Mouse (Mus musculus): ENCODE measurements around the gene Igsf21. TPM values are rescaled to one million over a fixed set of nuclear protein-coding genes. Genes with fewer than 3 reads are reported as not detected.

The Igsf21 gene
- polyA plus RNA-seq, 1 experiment from 2014 or later = 1.00 TPM

- Histone ChIP-seq H3K4me1 (peaks cover 25% of the 10 kb centered on the region), H3K4me3 (no peak overlapping the region), H3K27me3 (peaks cover 76% of the 10 kb centered on the region), H3K4me2 (no peak overlapping the region), H3K36me3 (no peaks in the 10 kb centered on the region), H3K27ac (no peak overlapping the region), H3K9ac (no peak overlapping the region), H3K9me3 (no peaks in the 10 kb centered on the region)
- 5% methylated on average over 22 of the region's 22 CpGs for WGBS
- ATAC-seq (ENCODE audit: insufficient number of reproducible peaks, insufficient read depth, low FRiP score, low TSS enrichment, low read depth) = no peak
Measured at GRCm38 (mm10) chr4:140249011-140249744, 2.6 kb upstream of the Igsf21 start.

DNA sequence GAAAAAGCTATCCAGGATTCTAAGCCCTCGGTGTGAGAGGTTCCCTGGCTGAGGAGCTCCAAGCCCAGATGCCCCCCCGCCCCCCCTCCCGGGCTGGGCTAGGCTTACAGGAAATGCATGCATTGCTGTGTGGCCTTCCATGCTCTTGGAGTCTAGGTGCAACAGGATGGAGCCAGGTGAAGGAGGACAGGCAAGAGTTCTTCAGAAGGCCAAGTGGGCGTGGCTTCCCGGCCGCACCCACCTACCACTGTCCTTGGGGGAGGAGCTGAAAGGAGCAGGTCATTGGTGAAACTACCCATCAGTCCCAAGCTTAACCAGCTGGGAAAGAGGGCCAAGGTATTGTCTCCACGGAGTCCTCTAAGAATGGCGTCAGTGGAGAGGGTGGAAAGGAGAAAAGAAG is 1.8 kb upstream of the Igsf21 start:
- no peak overlapping the region for H3K4me3 ChIP-seq

GRCm38 (mm10) chr4:140247006-140248003 is 721 bp upstream of the Igsf21 start:
- H3K4me1 ChIP-seq = peaks cover 28% of the 10 kb centered on the region
- WGBS = 10% methylated on average over 28 of the region's 28 CpGs
- H3K36me3 ChIP-seq = no peaks in the 10 kb centered on the region
- H3K27me3 ChIP-seq = peaks cover 95% of the 10 kb centered on the region
- no peak overlapping the region for H3K27ac ChIP-seq
- no peaks in the 10 kb centered on the region for H3K9me3 ChIP-seq
- no peak for ATAC-seq (ENCODE audit: insufficient number of reproducible peaks, insufficient read depth, low FRiP score, low TSS enrichment, low read depth)
- peak overlapping the region; percentile 37 for H3K4me3 ChIP-seq
- peak overlapping the region; percentile 64 for H3K4me2 ChIP-seq
- no peak overlapping the region for H3K9ac ChIP-seq

More for the DNA sequence above, 1.8 kb upstream of the Igsf21 start:
- Histone ChIP-seq H3K27me3 (peaks cover 84% of the 10 kb centered on the region), H3K36me3 (no peaks in the 10 kb centered on the region), H3K27ac (no peak overlapping the region), H3K9me3 (no peaks in the 10 kb centered on the region), H3K9ac (no peak overlapping the region), H3K4me1 (peaks cover 28% of the 10 kb centered on the region), H3K4me2 (no peak overlapping the region)
- WGBS = 2% methylated on average over 8 of the region's 8 CpGs
- no peak for ATAC-seq (ENCODE audit: insufficient number of reproducible peaks, insufficient read depth, low FRiP score, low TSS enrichment, low read depth)

- Histone ChIP-seq H3K4me2 (peak overlapping the region; percentile 64), H3K9me3 (no peaks in the 10 kb centered on the region), H3K36me3 (no peaks in the 10 kb centered on the region), H3K27ac (no peak overlapping the region), H3K4me3 (peak overlapping the region; percentile 37), H3K4me1 (peaks cover 28% of the 10 kb centered on the region), H3K9ac (no peak overlapping the region), H3K27me3 (peaks cover 94% of the 10 kb centered on the region)
- ATAC-seq (ENCODE audit: insufficient number of reproducible peaks, insufficient read depth, low FRiP score, low TSS enrichment, low read depth) = no peak
- 5% methylated on average over 23 of the region's 23 CpGs for WGBS
Measured at GRCm38 (mm10) chr4:140245286-140246179, 1.1 kb downstream of the Igsf21 start.

- WGBS = 3% methylated on average over 10 of the region's 10 CpGs
Measured at GRCm38 (mm10) chr4:140244835-140245234, 1.7 kb downstream of the Igsf21 start.

DNA sequence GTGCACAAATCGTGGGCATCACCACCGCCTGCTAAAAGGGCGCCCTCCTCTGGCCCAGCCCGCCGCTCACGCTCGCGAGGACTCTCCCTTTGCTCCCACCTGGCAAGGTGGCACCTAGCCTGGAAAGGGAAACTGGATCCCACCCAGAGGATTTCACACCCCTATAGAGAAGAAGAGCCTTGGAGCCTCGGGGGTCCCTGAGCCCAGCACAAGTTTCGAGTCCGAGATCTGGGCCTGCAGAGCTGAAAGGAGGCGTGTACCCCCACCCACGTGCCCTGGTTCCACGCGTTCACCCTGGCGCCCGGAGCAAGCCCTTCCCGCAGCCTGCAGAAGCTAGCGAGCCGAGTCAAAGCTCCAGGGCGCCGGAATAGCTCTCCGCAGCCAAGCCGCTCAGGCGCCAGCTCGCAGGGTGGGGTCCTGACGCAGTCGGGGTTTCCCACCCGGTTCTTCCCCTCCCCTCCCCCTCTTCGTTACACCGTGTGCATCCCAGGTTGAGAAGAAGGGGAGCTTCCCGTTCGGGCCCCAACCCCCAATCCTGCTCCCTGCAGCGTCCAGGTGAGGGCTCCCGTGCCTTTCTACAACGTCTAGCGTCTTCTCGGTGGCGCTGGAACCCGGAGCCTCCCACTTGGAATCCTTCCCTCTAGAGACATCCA is 2.3 kb downstream of the Igsf21 start:
- H3K36me3 ChIP-seq = no peaks in the 10 kb centered on the region
- ATAC-seq (ENCODE audit: insufficient number of reproducible peaks, insufficient read depth, low FRiP score, low TSS enrichment, low read depth) = no peak
- no peaks in the 10 kb centered on the region for H3K9me3 ChIP-seq
- peaks cover 82% of the 10 kb centered on the region for H3K27me3 ChIP-seq
- 2% methylated on average over 38 of the region's 40 CpGs for WGBS
- H3K27ac ChIP-seq = no peak overlapping the region
- no peak overlapping the region for H3K9ac ChIP-seq
- H3K4me3 ChIP-seq = no peak overlapping the region
- H3K4me2 ChIP-seq = peak overlapping the region; percentile 24; the same call in 1 of the 2 replicates
- H3K4me1 ChIP-seq = peaks cover 27% of the 10 kb centered on the region

More at GRCm38 (mm10) chr4:140244835-140245234, 1.7 kb downstream of the Igsf21 start:
- H3K27me3 ChIP-seq = peaks cover 87% of the 10 kb centered on the region
- no peak overlapping the region for H3K9ac ChIP-seq
- H3K4me2 ChIP-seq = no peak overlapping the region
- ATAC-seq (ENCODE audit: insufficient number of reproducible peaks, insufficient read depth, low FRiP score, low TSS enrichment, low read depth) = no peak
- no peak overlapping the region for H3K4me3 ChIP-seq
- H3K9me3 ChIP-seq = no peaks in the 10 kb centered on the region
- peaks cover 28% of the 10 kb centered on the region for H3K4me1 ChIP-seq
- H3K36me3 ChIP-seq = no peaks in the 10 kb centered on the region
- H3K27ac ChIP-seq = no peak overlapping the region

- peaks cover 71% of the 10 kb centered on the region for H3K27me3 ChIP-seq
- WGBS = 15% methylated on average over 16 of the region's 16 CpGs
- H3K4me1 ChIP-seq = peaks cover 25% of the 10 kb centered on the region
- ATAC-seq (ENCODE audit: insufficient number of reproducible peaks, insufficient read depth, low FRiP score, low TSS enrichment, low read depth) = no peak
- H3K9me3 ChIP-seq = no peaks in the 10 kb centered on the region
- H3K4me3 ChIP-seq = no peak overlapping the region
- H3K4me2 ChIP-seq = no peak overlapping the region
- no peak overlapping the region for H3K27ac ChIP-seq
- H3K9ac ChIP-seq = no peak overlapping the region
- H3K36me3 ChIP-seq = no peaks in the 10 kb centered on the region
Measured at GRCm38 (mm10) chr4:140243231-140243630, 3.4 kb downstream of the Igsf21 start.

GRCm38 (mm10) chr4:140242291-140242690 is 4.3 kb downstream of the Igsf21 start:
- Histone ChIP-seq H3K27ac (no peak overlapping the region), H3K4me2 (no peak overlapping the region), H3K27me3 (peaks cover 70% of the 10 kb centered on the region), H3K9me3 (no peaks in the 10 kb centered on the region), H3K4me3 (no peak overlapping the region), H3K9ac (no peak overlapping the region), H3K4me1 (peaks cover 25% of the 10 kb centered on the region), H3K36me3 (no peaks in the 10 kb centered on the region)
- no peak for ATAC-seq (ENCODE audit: insufficient number of reproducible peaks, insufficient read depth, low FRiP score, low TSS enrichment, low read depth)
- 70% methylated on average over 1 of the region's 1 CpGs for WGBS

GRCm38 (mm10) chr4:140237305-140237741 is 9.3 kb downstream of the Igsf21 start:
- no peak overlapping the region for H3K9ac ChIP-seq
- no peak; the same call in 1 of the 2 replicates for ATAC-seq (ENCODE audit: insufficient number of reproducible peaks, insufficient read depth, low FRiP score, low TSS enrichment, low read depth)
- no peaks in the 10 kb centered on the region for H3K36me3 ChIP-seq
- H3K9me3 ChIP-seq = no peaks in the 10 kb centered on the region
- no peak overlapping the region for H3K27ac ChIP-seq
- H3K4me2 ChIP-seq = no peak overlapping the region
- WGBS = 11% methylated on average over 10 of the region's 10 CpGs
- no peaks in the 10 kb centered on the region for H3K4me1 ChIP-seq
- H3K4me3 ChIP-seq = no peak overlapping the region
- peaks cover 22% of the 10 kb centered on the region for H3K27me3 ChIP-seq

GRCm38 (mm10) chr4:140235361-140236153 is 11.0 kb downstream of the Igsf21 start:
- Histone ChIP-seq H3K4me3 (no peak overlapping the region), H3K4me2 (no peak overlapping the region), H3K27ac (no peak overlapping the region), H3K9me3 (no peaks in the 10 kb centered on the region), H3K36me3 (no peaks in the 10 kb centered on the region), H3K9ac (no peak overlapping the region), H3K27me3 (peaks cover 10% of the 10 kb centered on the region; the same call in 1 of the 2 replicates), H3K4me1 (no peaks in the 10 kb centered on the region)
- ATAC-seq (ENCODE audit: insufficient number of reproducible peaks, insufficient read depth, low FRiP score, low TSS enrichment, low read depth) = no peak
- WGBS = 66% methylated on average over 9 of the region's 9 CpGs

Data from embryonic facial prominence, embryonic 13.5 days (tissue).